Mouse (Mus musculus) lung, adult 10 weeks (tissue): ENCODE data around the gene Gm17349. TPM values are rescaled to one million over a fixed set of nuclear protein-coding genes. Genes with fewer than 3 reads are reported as not detected.

Experiments
- polyA plus RNA-seq: library from polyadenylated mRNA; stranded (reverse); fragments of 350-450 nt; fragmentation: Illumina TruSeq; extraction: RNeasy Lipid Tissue Mini Kit (QIAGEN cat#74804); gene quantifications from one replicate; pipeline ENCODE4 v1.2.3, GENCODE M21; 2014; ENCODE audit warnings: low read depth, low replicate concordance; ENCODE audit not compliant: insufficient read depth

The Gm17349 gene
- not detected for polyA plus RNA-seq

DNA sequence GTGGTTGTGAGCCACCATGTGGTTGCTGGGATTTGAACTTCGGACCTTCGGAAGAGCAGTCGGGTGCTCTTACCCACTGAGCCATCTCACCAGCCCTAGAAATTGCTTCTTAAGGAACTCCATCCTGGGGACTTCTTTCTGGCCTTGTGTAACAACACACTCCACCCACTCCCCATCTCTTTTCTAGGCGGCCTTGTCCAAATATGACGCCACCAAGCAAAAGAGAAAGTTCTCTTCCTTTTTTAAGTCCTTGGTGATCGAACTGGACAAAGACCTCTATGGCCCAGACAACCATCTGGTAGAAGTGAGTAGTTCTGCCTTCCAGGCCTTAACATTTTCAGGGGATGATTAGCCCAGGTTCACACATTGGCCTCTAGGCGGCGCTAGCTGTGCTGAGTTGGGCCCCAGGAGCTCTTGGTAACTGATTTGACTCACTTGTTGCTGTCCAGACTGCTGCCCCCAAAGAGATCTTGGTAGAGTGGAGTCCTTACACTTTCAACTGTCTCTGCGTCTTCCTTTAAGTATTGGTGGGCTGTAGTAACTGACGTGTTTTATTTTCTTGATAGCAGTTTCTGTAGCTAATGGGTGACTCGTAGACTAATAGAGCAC is at the start of gene Gm17349:
Gene Gm17349 (minus strand): TSS at position 51 of the 609 bp plus-strand sequence.

DNA sequence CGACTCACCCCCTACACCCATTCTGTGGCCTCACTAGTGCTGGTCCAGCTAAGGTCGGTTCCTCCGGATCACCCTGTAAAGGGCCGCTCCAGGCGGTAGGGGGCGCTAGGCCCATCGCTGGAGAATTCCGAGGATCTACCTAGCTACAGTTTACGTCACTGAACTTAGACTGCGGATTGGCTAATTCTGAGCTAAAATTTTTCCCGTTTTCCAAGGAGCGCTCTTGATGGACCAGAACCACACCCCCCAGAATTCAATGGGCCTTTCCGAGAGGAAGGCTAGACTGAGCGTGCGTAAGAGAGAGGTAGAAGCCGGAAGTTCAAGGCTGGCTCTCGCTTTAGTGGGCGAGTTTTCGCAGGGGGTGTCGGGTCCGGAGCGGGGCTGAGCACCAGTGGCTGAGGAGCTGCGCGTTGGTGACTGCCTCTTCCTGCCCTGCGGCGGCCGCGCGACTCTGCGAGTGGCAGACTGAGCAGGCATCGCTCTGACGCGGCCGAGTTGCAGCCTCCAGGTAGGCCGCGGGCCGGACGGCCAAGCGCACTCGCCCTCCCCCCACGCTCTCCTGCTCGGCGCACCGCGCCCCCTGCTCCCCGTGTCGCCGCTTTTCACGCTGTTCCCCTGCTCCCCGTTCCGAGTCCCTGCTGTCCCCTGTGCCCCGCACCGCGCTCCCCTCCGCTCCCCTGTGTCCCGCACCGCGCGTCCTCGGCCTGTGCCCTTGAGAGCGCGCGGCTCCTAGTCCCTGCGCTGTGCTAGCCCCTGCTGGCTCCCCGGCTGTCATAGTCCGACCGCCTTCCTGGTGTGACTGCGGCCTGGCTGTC is 20.3 kb upstream of the Gm17349 start, which contains the start of gene Cox14:
Gene Cox14 (plus strand): TSS at position 278 of the 815 bp plus-strand sequence.

DNA sequence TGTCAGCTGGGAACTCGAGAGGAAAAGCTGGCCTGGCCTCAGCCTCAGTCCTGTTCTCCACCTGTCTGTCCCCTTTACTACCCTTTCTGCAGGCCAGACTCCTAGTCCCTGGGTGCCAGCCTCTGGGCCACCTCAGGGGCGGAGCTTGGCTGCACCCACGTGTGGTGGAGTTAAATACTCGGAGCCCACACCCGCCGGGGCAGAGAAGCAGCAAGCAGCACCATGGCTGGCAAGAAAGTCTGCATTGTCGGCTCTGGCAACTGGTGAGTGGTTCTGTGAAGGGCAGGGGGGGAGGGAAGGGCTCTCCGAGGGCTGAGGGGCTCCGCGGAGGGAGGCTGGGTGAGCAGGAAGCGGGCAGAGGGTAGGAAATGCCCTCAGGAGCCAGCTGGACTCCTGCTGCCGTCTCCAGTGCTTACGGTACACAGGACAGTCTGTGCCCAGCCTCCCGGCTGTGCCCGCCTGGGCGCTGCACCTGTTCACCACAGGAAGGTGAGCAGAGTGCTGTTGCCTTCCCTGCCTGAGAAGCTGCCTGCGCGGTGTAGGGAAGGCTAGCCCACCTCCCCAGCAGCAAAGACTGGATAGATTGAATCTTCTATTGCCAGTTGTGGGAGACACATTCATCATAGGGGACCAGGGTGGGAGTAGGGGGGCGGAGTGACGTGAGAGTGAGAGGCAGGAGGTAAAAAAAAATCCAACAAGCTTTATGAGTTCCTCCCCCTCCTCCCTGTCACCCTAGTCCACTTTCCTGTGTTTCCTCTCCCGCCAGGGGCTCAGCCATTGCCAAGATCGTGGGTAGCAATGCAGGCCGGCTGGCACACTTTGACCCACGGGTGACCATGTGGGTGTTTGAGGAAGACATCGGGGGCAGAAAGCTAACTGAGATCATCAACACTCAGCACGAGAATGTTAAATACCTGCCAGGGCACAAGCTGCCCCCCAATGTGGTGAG is 12.4 kb upstream of the Gm17349 start, which contains the start of gene Gpd1:
Gene Gpd1 (plus strand): TSS at position 130 of the 949 bp plus-strand sequence.

DNA sequence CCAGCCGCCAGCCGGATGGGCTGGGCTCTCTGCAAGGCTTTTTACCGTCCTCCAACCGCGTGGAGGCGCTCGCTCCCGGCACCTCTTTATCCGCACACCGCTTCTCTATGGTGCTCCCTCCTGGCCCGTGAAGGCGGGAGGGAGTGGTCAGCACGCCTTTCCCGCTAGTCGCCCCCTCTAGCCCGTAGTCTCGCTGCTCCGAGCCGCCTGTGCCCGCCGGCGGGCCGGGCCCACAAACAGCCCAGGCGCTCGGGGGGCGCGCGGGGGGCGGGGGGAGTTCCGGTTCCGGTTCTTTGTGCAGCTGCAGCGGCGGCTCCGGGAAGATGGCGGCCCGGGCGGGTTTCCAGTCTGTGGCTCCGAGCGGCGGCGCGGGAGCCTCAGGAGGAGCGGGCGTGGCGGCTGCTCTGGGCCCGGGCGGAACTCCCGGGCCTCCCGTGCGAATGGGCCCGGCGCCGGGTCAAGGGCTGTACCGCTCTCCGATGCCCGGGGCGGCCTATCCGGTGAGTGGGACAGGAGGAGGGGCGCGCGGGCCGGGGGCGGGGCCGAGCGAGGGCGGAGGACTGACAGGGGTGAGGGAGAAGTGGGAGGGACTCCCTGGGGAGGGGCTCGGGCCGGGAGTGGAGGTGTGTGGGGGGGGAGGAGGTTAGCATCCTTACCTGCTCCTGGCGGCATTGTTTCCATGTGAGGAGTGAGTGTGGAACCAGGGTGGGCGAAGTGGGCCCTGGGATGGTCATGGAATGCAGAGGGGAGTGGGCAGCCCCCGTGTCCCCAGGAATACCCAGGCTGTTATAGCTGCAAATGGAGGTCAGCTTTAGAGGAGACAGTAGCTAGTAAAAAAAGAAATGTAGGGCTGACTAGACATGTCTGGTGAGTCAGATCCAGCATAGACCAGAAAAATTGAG is 3.0 kb downstream of the Gm17349 start, which contains the start of gene Smarcd1:
Gene Smarcd1 (plus strand): TSS at position 131 of the 902 bp plus-strand sequence.

DNA sequence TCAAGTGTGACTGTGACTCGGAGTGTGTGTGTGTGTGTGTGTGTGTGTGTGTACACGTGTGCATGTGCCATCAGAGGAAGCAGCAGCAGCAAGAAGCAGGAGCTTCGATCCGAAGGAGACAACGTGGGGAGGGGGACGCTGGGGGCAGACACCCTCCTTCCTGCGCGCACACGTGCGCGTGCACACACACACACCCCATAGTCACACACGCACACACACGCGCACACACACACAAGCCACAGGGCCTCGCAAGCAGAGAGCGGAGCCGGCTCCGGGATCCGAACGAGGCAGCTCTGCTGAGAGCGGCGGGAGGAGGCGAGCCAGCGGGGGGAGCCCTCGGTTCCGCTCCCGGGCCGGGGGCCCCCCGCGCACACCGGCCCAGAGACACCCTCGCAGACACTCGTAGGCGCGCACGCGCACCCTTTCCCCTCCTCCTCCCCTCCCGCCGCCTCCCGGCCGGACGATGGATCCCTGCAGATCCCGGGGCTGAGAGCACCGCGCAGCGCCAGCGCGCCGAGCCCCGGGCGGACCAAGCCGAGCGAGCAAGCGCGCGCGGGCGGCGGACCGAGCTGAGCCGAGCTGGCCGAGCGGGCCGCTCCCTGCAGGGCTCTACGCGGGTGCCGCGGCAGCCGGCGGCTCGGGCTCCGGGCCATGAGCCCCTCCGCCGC is 35.0 kb downstream of the Gm17349 start, which contains the start of gene Asic1:
Gene Asic1 (plus strand): TSS at position 215 of the 668 bp plus-strand sequence.

Other genes with a start within 250 kb of the Gm17349 start
- 2.8 TPM for gene Nckap5l, start 247.7 kb downstream of the Gm17349 start, polyA plus RNA-seq
- gene Bcdin3d, start 230.8 kb downstream of the Gm17349 start, polyA plus RNA-seq, result 7.1 TPM
- gene Faim2, start 177.3 kb downstream of the Gm17349 start, polyA plus RNA-seq, result 9.0 TPM
- 0.22 TPM for gene Aqp2, start 126.4 kb downstream of the Gm17349 start, polyA plus RNA-seq
- gene Aqp5, start 114.7 kb downstream of the Gm17349 start, polyA plus RNA-seq, result 348 TPM
- gene Aqp6, start 104.1 kb downstream of the Gm17349 start, polyA plus RNA-seq, result not detected
- gene Racgap1, start 53.8 kb downstream of the Gm17349 start, polyA plus RNA-seq, result 2.9 TPM
- not detected for gene Asic1, start 35.1 kb downstream of the Gm17349 start, polyA plus RNA-seq
- gene Smarcd1, start 3.4 kb downstream of the Gm17349 start, polyA plus RNA-seq, result 10.8 TPM
- 25.2 TPM for gene Gpd1, start 12.0 kb upstream of the Gm17349 start, polyA plus RNA-seq
- gene Cox14, start 20.1 kb upstream of the Gm17349 start, polyA plus RNA-seq, result 132 TPM
- gene Cers5, start 67.4 kb upstream of the Gm17349 start, polyA plus RNA-seq, result 42.5 TPM
- 24.5 TPM for gene Lima1, start 170.0 kb upstream of the Gm17349 start, polyA plus RNA-seq